In the genomic region with DNA sequence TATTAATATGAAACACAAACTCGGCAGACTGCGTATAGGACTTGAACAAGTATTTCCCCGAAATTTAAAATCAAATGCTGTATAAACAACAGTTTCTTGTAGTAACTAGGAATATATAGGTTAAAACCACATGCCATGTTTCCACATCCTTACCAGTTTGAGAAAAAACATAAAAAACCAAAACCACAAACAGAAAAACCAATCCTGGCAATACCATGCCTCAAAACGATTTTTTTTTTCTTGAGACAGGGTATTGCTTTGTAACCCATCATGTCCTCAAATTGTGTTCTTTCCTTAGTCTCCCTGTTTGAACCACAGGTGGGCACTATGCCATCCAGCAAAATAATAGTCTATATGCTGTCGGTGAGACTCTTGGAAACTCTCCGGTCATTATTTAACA, we compare ENCODE assay signal across 22 mouse cellular contexts. TPM values are rescaled to one million over a fixed set of nuclear protein-coding genes. Genes with fewer than 3 reads are reported as not detected.
"Had no signal": no experiment of that assay in that cellular context is flagged by ENCODE, and none has a peak within 500 bp of the region (broad histone marks: within the 10 kb centered on the region; RNA-seq: fewer than 3 reads in every experiment).

No protein-coding gene starts in this region.

- H3K9me3 ChIP-seq: lung, embryonic 15.5 days; megakaryocyte, embryonic 14.5 days; midbrain, embryonic 13.5 days; midbrain, embryonic 15.5 days; neural tube, embryonic 12.5 days; stomach, embryonic 15.5 days had no signal

- H3K9ac ChIP-seq: liver, postnatal 0 days; lung, embryonic 15.5 days; midbrain, embryonic 13.5 days; midbrain, embryonic 15.5 days; neural tube, embryonic 12.5 days; stomach, embryonic 15.5 days had no signal

- DNase-seq: liver, postnatal 0 days; lung, adult 2 months; lung, postnatal 14 days; lung, postnatal 36 days; right cerebral cortex, postnatal 14 days; thymus, adult 2 months; thymus, postnatal 36 days had no signal

- H3K4me2 ChIP-seq: lung, embryonic 15.5 days; midbrain, embryonic 11.5 days; midbrain, embryonic 13.5 days; midbrain, embryonic 15.5 days; neural tube, embryonic 12.5 days; stomach, embryonic 15.5 days had no signal

- H3K4me1 ChIP-seq: lung, embryonic 15.5 days; midbrain, embryonic 13.5 days; midbrain, embryonic 15.5 days; neural tube, embryonic 12.5 days; stomach, embryonic 15.5 days had no signal

- H3K27me3 ChIP-seq: lung, embryonic 15.5 days; megakaryocyte, embryonic 14.5 days; midbrain, embryonic 13.5 days; midbrain, embryonic 15.5 days; neural tube, embryonic 12.5 days; stomach, embryonic 15.5 days had no signal

- H3K27ac ChIP-seq: lung, embryonic 15.5 days; macrophage; midbrain, embryonic 13.5 days; midbrain, embryonic 15.5 days; neural tube, embryonic 12.5 days; stomach, embryonic 15.5 days; stomach, postnatal 0 days had no signal

- ATAC-seq: liver, postnatal 0 days; lung, postnatal 0 days; midbrain, embryonic 13.5 days; midbrain, embryonic 15.5 days had no signal

- H3K4me3 ChIP-seq: lung, embryonic 15.5 days; megakaryocyte, embryonic 14.5 days; midbrain, embryonic 13.5 days; midbrain, embryonic 15.5 days; neural tube, embryonic 12.5 days; stomach, embryonic 15.5 days had no signal

RNA-seq across cellular contexts. Expression of a gene that starts 49.8 kb away (rescaled TPM):
- total RNA-seq: megakaryocyte progenitor cell, adult 5-6 weeks; midbrain, postnatal 0 days; monocyte, adult 5-6 weeks; neutrophil, adult 5-6 weeks had no signal
- polyA plus RNA-seq: liver, postnatal 0 days; lung, postnatal 0 days; macrophage; midbrain, embryonic 11.5 days; midbrain, embryonic 13.5 days; midbrain, embryonic 15.5 days; midbrain, postnatal 0 days; neural tube, embryonic 12.5 days; neural tube, embryonic 14.5 days; stomach, embryonic 15.5 days; stomach, postnatal 0 days had no signal

RNA-seq across cellular contexts. Expression of a gene that starts 56.8 kb away (rescaled TPM):
- polyA plus RNA-seq: midbrain, embryonic 11.5 days; midbrain, embryonic 13.5 days; midbrain, embryonic 15.5 days; neural tube, embryonic 12.5 days; neural tube, embryonic 14.5 days had no signal
